ENCODE assay signal across 8 mouse cellular contexts in genomic region chr12:100187013-100187755, GRCm38 (mm10). TPM values are rescaled to one million over a fixed set of nuclear protein-coding genes. Genes with fewer than 3 reads are reported as not detected.
DNase-seq lines count a peak whose midpoint lies in the region; ATAC-seq and TF ChIP-seq lines count a peak whose summit lies in the region.

No protein-coding gene starts in this region.

- H3K9me3 ChIP-seq in embryonic facial prominence, embryonic 14.5 days (ENCODE audit: control insufficient read depth, low read length), result 0 out of 2 replicates have a peak, but pooled peaks cover 3% of the 10 kb centered on the region
- no peaks in the 10 kb centered on the region for H3K9me3 ChIP-seq in limb, embryonic 14.5 days (ENCODE audit: control insufficient read depth, low read length)
- H3K9me3 ChIP-seq in midbrain, postnatal 0 days (ENCODE audit: low read length), result no peaks in the 10 kb centered on the region

- WGBS in embryonic facial prominence, embryonic 14.5 days, result under 1% methylated on average over 52 of the region's 52 CpGs
- WGBS in heart, adult 2 months, result under 1% methylated on average over 52 of the region's 52 CpGs
- 1% methylated on average over 52 of the region's 52 CpGs for WGBS in limb, embryonic 14.5 days
- WGBS in midbrain, postnatal 0 days, result under 1% methylated on average over 52 of the region's 52 CpGs

- no peaks in the 10 kb centered on the region for H3K27me3 ChIP-seq in embryonic facial prominence, embryonic 14.5 days (replicated peaks; ENCODE audit: control insufficient read depth, insufficient read depth, low read length)
- H3K27me3 ChIP-seq in heart, adult 2 months (ENCODE audit: control insufficient read depth, insufficient read depth, low read length), result no peaks in the 10 kb centered on the region
- H3K27me3 ChIP-seq in limb, embryonic 14.5 days (ENCODE audit: control insufficient read depth, insufficient read depth, low read length), result no peaks in the 10 kb centered on the region
- no peaks in the 10 kb centered on the region for H3K27me3 ChIP-seq in midbrain, postnatal 0 days (ENCODE audit: insufficient read depth, low read length)

- TF ChIP-seq CTCF in heart, adult 2 months (IDR thresholded peaks at IDR 0.05), result peak; percentile 22
- TF ChIP-seq CTCF in midbrain, postnatal 0 days (IDR thresholded peaks at IDR 0.05), result peak; percentile 17; the same call in 1 of the 2 replicates

- intact Hi-C loops in heart, adult 2 months (cut with DNase I), result loop anchor here (2.0 to 10.0 kb wide), 3 partner anchors 28 to 388 kb away; partner anchors contain the start of genes Nrde2 and Ttc7b

- H3K36me3 ChIP-seq in embryonic facial prominence, embryonic 14.5 days (ENCODE audit: control insufficient read depth, insufficient read depth, low read length), result no peaks in the 10 kb centered on the region
- no peaks in the 10 kb centered on the region for H3K36me3 ChIP-seq in heart, adult 2 months (ENCODE audit: control insufficient read depth, insufficient read depth, low read length)
- H3K36me3 ChIP-seq in limb, embryonic 14.5 days (ENCODE audit: control insufficient read depth, insufficient read depth, low read length), result no peaks in the 10 kb centered on the region
- H3K36me3 ChIP-seq in midbrain, postnatal 0 days (ENCODE audit: insufficient read depth, low read length), result no peaks in the 10 kb centered on the region

- peak; percentile 97 for DNase-seq in 3T3-L1 (ENCODE audit: low read depth, low spot score)
- DNase-seq in adrenal gland, postnatal 4 days (ENCODE audit: low spot score in 2 of 2), result peak; percentile 98 to 99
- peak; percentile 100 for DNase-seq in embryonic facial prominence, embryonic 14.5 days (ENCODE audit: low spot score)
- DNase-seq in heart, adult 2 months, result peak; percentile 97 to 99
- DNase-seq in kidney, adult 8-10 months, result peak; percentile 99
- peak; percentile 99 for DNase-seq in limb, embryonic 14.5 days (ENCODE audit: low spot score)
- peak; percentile 99 for DNase-seq in midbrain, postnatal 0 days (ENCODE audit: low spot score)
- DNase-seq in spleen, postnatal 14 days (ENCODE audit: low spot score in 2 of 2), result peak; percentile 93 to 96

- peak overlapping the region; percentile 100 for H3K27ac ChIP-seq in embryonic facial prominence, embryonic 14.5 days (replicated peaks; ENCODE audit: low read depth, low read length)
- peak overlapping the region; percentile 98 for H3K27ac ChIP-seq in heart, adult 2 months
- peak overlapping the region; percentile 100 for H3K27ac ChIP-seq in limb, embryonic 14.5 days (replicated peaks; ENCODE audit: low read depth, low read length)
- peak overlapping the region; percentile 100 for H3K27ac ChIP-seq in midbrain, postnatal 0 days (ENCODE audit: low read depth, low read length)

- TF ChIP-seq EP300 in heart, adult 2 months (IDR thresholded peaks at IDR 0.05; ENCODE audit: insufficient read depth, low read depth, low read length), result peak; percentile 79; the same call in 1 of the 2 replicates

- H3K9ac ChIP-seq in embryonic facial prominence, embryonic 14.5 days (ENCODE audit: low read depth, low read length), result peak overlapping the region; percentile 95
- peak overlapping the region; percentile 90 for H3K9ac ChIP-seq in heart, adult 2 months (ENCODE audit: low read depth, low read length)
- peak overlapping the region; percentile 92 for H3K9ac ChIP-seq in limb, embryonic 14.5 days (ENCODE audit: low read depth, low read length, severe bottlenecking)
- peak overlapping the region; percentile 94 for H3K9ac ChIP-seq in midbrain, postnatal 0 days (replicated peaks; ENCODE audit: low read length, poor library complexity, severe bottlenecking)

- peak overlapping the region; percentile 70 for H3K4me3 ChIP-seq in embryonic facial prominence, embryonic 14.5 days (ENCODE audit: low read depth, low read length)
- H3K4me3 ChIP-seq in heart, adult 2 months, result peak overlapping the region; percentile 78
- H3K4me3 ChIP-seq in limb, embryonic 14.5 days (replicated peaks; ENCODE audit: low read length), result peak overlapping the region; percentile 68
- H3K4me3 ChIP-seq in midbrain, postnatal 0 days (ENCODE audit: low read depth, low read length), result peak overlapping the region; percentile 59

- peak overlapping the region; percentile 71 for H3K4me2 ChIP-seq in embryonic facial prominence, embryonic 14.5 days (ENCODE audit: low read depth, low read length)
- H3K4me2 ChIP-seq in limb, embryonic 14.5 days (replicated peaks; ENCODE audit: low read depth, low read length, severe bottlenecking), result peak overlapping the region; percentile 94
- H3K4me2 ChIP-seq in midbrain, postnatal 0 days (ENCODE audit: low read depth, low read length, poor library complexity, severe bottlenecking), result peak overlapping the region; percentile 85

- peak; percentile 100 for ATAC-seq in embryonic facial prominence, embryonic 14.5 days (ENCODE audit: low read depth)
- ATAC-seq in limb, embryonic 14.5 days (ENCODE audit: low FRiP score, low read depth), result peak; percentile 99
- peak; percentile 97 for ATAC-seq in midbrain, postnatal 0 days (ENCODE audit: low FRiP score)

- H3K79me2 ChIP-seq in heart, adult 2 months (replicated peaks; ENCODE audit: control insufficient read depth, insufficient read depth, low read length), result no peaks in the 10 kb centered on the region

- peaks cover 4% of the 10 kb centered on the region; the same call in 1 of the 2 replicates for H3K4me1 ChIP-seq in embryonic facial prominence, embryonic 14.5 days (ENCODE audit: control insufficient read depth, insufficient read depth, low read length)
- H3K4me1 ChIP-seq in heart, adult 2 months (ENCODE audit: control insufficient read depth, insufficient read depth, low read length), result no peaks in the 10 kb centered on the region; the same call in 1 of the 2 replicates
- peaks cover 13% of the 10 kb centered on the region; the same call in 1 of the 2 replicates for H3K4me1 ChIP-seq in limb, embryonic 14.5 days (ENCODE audit: control insufficient read depth, insufficient read depth, low read length)
- 0 out of 2 replicates have a peak, but pooled peaks cover 6% of the 10 kb centered on the region for H3K4me1 ChIP-seq in midbrain, postnatal 0 days (ENCODE audit: insufficient read depth, low read length)

- peak; percentile 90 for TF ChIP-seq POLR2A in heart, adult 2 months (IDR thresholded peaks at IDR 0.05; ENCODE audit: insufficient read depth, low read depth, low read length)
- TF ChIP-seq POLR2A in limb, embryonic 14.5 days (IDR thresholded peaks at IDR 0.05; ENCODE audit: borderline replicate concordance, extremely low read depth, insufficient read depth, insufficient read length), result peak; percentile 42; the same call in 1 of the 2 replicates

RNA-seq across cellular contexts. Expression of gene Calm1, which starts 12.1 kb away (rescaled TPM):
- total RNA-seq in adrenal gland, postnatal 4 days (2021), result 100 to 1,000 TPM; 373 to 429 TPM
- 1,378 and 1,440 TPM in 2 replicates for polyA plus RNA-seq in embryonic facial prominence, embryonic 14.5 days (2014; fragmentation: Nextera tagmentation; extraction: Ambion mirVana)
- 100 to 1,000 TPM; 224 to 240 TPM for total RNA-seq in heart, adult 2 months (2021)
- polyA plus RNA-seq in heart, adult 2 months (2012; rRNA removed), result 99.2 and 105 TPM in 2 replicates
- polyA plus RNA-seq in limb, embryonic 14.5 days (2012; rRNA removed), result 306 and 318 TPM in 2 replicates
- 1,221 and 1,299 TPM in 2 replicates for polyA plus RNA-seq in limb, embryonic 14.5 days (2014; fragmentation: Nextera tagmentation; extraction: Ambion mirVana)
- 1,086 and 1,419 TPM in 2 replicates for total RNA-seq in midbrain, postnatal 0 days (2014; rRNA removed)
- polyA plus RNA-seq in midbrain, postnatal 0 days (2015; fragmentation: Nextera tagmentation; extraction: Ambion mirVana), result 4,369 and 4,581 TPM in 2 replicates

RNA-seq across cellular contexts. Expression of gene Nrde2, which starts 27.7 kb away (rescaled TPM):
- 10 to 100 TPM; 30.7 to 32.5 TPM for total RNA-seq in adrenal gland, postnatal 4 days (2021)
- polyA plus RNA-seq in embryonic facial prominence, embryonic 14.5 days (2014; fragmentation: Nextera tagmentation; extraction: Ambion mirVana), result 10.6 and 11.4 TPM in 2 replicates
- 10 to 100 TPM in 1 of 2 experiments, 1 to 10 TPM in 1; 7.9 to 11.0 TPM for total RNA-seq in heart, adult 2 months (2021)
- 5.1 and 6.9 TPM in 2 replicates for polyA plus RNA-seq in heart, adult 2 months (2012; rRNA removed)
- 12.3 and 13.0 TPM in 2 replicates for polyA plus RNA-seq in limb, embryonic 14.5 days (2012; rRNA removed)
- polyA plus RNA-seq in limb, embryonic 14.5 days (2014; fragmentation: Nextera tagmentation; extraction: Ambion mirVana), result 12.4 and 14.0 TPM in 2 replicates
- total RNA-seq in midbrain, postnatal 0 days (2014; rRNA removed), result 13.9 and 23.4 TPM in 2 replicates
- polyA plus RNA-seq in midbrain, postnatal 0 days (2015; fragmentation: Nextera tagmentation; extraction: Ambion mirVana), result 12.9 and 13.1 TPM in 2 replicates

Comparison
In these comparisons a context has a peak if more than half of its experiments do, and no peak if none do; other contexts are left out.
1. Peak in every context shown above with its lines: DNase-seq, ATAC-seq, H3K4me3 ChIP-seq and H3K27ac ChIP-seq.